Mouse (Mus musculus) E14TG2a.4 (cell line): ENCODE results near the gene Defb19.

Source experiments
- CTCF ChIP-seq: conservative IDR thresholded peaks from 2 replicates; pipeline ENCODE4 v1.5.1; 2014; ENCODE audit warnings: low read length
- NANOG ChIP-seq: IDR thresholded peaks from 2 replicates; pipeline ENCODE4 v1.6.1; 2014; ENCODE audit warnings: borderline replicate concordance, low read length, mixed read lengths
- POU5F1 ChIP-seq: IDR thresholded peaks from 2 replicates; pipeline ENCODE4 v1.6.1; 2014; ENCODE audit warnings: low read length, borderline replicate concordance

GRCm38 (mm10) chr2:152628066-152628465 is 48.0 kb upstream of the Defb19 start:
- TF ChIP-seq CTCF (no peak), NANOG (no peak), POU5F1 (no peak)
